Mouse (Mus musculus): Measurements from ENCODE around the gene Gpr107.

DNA sequence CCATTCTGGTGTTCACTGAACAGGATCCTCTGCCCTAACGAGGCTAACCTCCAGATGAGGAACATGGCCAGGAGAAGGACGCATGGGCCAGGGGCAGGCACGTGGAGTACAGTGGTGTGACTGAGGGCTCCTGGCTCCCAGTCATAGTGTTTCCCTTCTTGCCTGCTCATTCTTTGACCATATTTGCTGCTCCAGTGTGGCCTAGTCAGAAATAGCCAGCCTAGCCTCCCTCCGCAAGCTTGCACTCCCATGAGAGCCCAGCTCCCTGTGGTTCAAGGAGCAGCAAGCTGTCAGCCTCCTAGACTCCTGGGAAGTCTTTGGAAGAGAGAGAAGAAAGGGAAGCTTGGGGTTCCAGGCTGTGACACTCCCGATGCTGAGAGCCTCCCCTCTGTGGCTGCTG, 52.6 kb downstream of the Gpr107 start:
- TF ChIP-seq CTCF (IDR thresholded peaks at IDR 0.05; ENCODE audit: borderline replicate concordance, insufficient read depth, low read length) (no peak), POLR2A (IDR thresholded peaks at IDR 0.05; ENCODE audit: low read depth, low read length) (no peak)
